Mouse (Mus musculus): ENCODE measurements at regions not wholly inside any gene's neighbourhood (a gene's known extent, or its start where the extent isn't known, plus 50 kb on each side); places are given as distances from the start of the nearest gene placed in this dataset.

GRCm38 (mm10) chr5:111935381-111936134 is 201.8 kb downstream of the Gm26897 start:
- H3K27ac ChIP-seq (replicated peaks; ENCODE audit: low read depth, low read length): no peak overlapping the region
- no peak overlapping the region for H3K4me3 ChIP-seq (ENCODE audit: insufficient read depth, low read depth, low read length)
- H3K4me1 ChIP-seq (ENCODE audit: control insufficient read depth, insufficient read depth, insufficient read length, low read length): no peaks in the 10 kb centered on the region

GRCm38 (mm10) chr5:111941831-111942230 is 208.1 kb downstream of the Gm26897 start:
- H3K4me1 ChIP-seq (ENCODE audit: control insufficient read depth, insufficient read depth, insufficient read length, low read length): no peaks in the 10 kb centered on the region

GRCm38 (mm10) chr5:111942792-111943191 is 209.1 kb downstream of the Gm26897 start:
- Histone ChIP-seq H3K4me3 (ENCODE audit: insufficient read depth, low read depth, low read length) (no peak overlapping the region), H3K4me1 (ENCODE audit: control insufficient read depth, insufficient read depth, insufficient read length, low read length) (no peaks in the 10 kb centered on the region), H3K27ac (replicated peaks; ENCODE audit: low read depth, low read length) (no peak overlapping the region)

More at GRCm38 (mm10) chr5:111941831-111942230, 208.1 kb downstream of the Gm26897 start:
- H3K27ac ChIP-seq (replicated peaks; ENCODE audit: low read depth, low read length): no peak overlapping the region
- no peak overlapping the region for H3K4me3 ChIP-seq (ENCODE audit: insufficient read depth, low read depth, low read length)

GRCm38 (mm10) chr5:111943337-111944162 is 209.8 kb downstream of the Gm26897 start:
- Histone ChIP-seq H3K27ac (replicated peaks; ENCODE audit: low read depth, low read length) (no peak overlapping the region), H3K4me1 (ENCODE audit: control insufficient read depth, insufficient read depth, insufficient read length, low read length) (no peaks in the 10 kb centered on the region), H3K4me3 (ENCODE audit: insufficient read depth, low read depth, low read length) (no peak overlapping the region)

- Histone ChIP-seq H3K4me1 (ENCODE audit: control insufficient read depth, insufficient read depth, insufficient read length, low read length) (no peaks in the 10 kb centered on the region), H3K27ac (replicated peaks; ENCODE audit: low read depth, low read length) (no peak overlapping the region), H3K4me3 (ENCODE audit: insufficient read depth, low read depth, low read length) (no peak overlapping the region)
These were observed 210.7 kb downstream of the Gm26897 start for GRCm38 (mm10) chr5:111944273-111944971.

GRCm38 (mm10) chr5:111944972-111945285 is 211.2 kb downstream of the Gm26897 start:
- no peak overlapping the region for H3K27ac ChIP-seq (replicated peaks; ENCODE audit: low read depth, low read length)
- H3K4me1 ChIP-seq (ENCODE audit: control insufficient read depth, insufficient read depth, insufficient read length, low read length): no peaks in the 10 kb centered on the region
- no peak overlapping the region for H3K4me3 ChIP-seq (ENCODE audit: insufficient read depth, low read depth, low read length)

GRCm38 (mm10) chr5:111946281-111946680 is 212.6 kb downstream of the Gm26897 start:
- no peak overlapping the region for H3K27ac ChIP-seq (replicated peaks; ENCODE audit: low read depth, low read length)
- no peak overlapping the region for H3K4me3 ChIP-seq (ENCODE audit: insufficient read depth, low read depth, low read length)
- no peaks in the 10 kb centered on the region for H3K4me1 ChIP-seq (ENCODE audit: control insufficient read depth, insufficient read depth, insufficient read length, low read length)

- no peak overlapping the region for H3K27ac ChIP-seq (replicated peaks; ENCODE audit: low read depth, low read length)
- H3K4me3 ChIP-seq (ENCODE audit: insufficient read depth, low read depth, low read length): no peak overlapping the region
- H3K4me1 ChIP-seq (ENCODE audit: control insufficient read depth, insufficient read depth, insufficient read length, low read length): no peaks in the 10 kb centered on the region
These were observed 224.0 kb downstream of the Gm26897 start for GRCm38 (mm10) chr5:111957698-111958097.

- Histone ChIP-seq H3K4me3 (ENCODE audit: insufficient read depth, low read depth, low read length) (no peak overlapping the region), H3K4me1 (ENCODE audit: control insufficient read depth, insufficient read depth, insufficient read length, low read length) (no peaks in the 10 kb centered on the region), H3K27ac (replicated peaks; ENCODE audit: low read depth, low read length) (no peak overlapping the region)
These were observed 224.5 kb downstream of the Gm26897 start for GRCm38 (mm10) chr5:111958226-111958625.

- H3K4me3 ChIP-seq (ENCODE audit: insufficient read depth, low read depth, low read length): no peak overlapping the region
- H3K27ac ChIP-seq (replicated peaks; ENCODE audit: low read depth, low read length): no peak overlapping the region
- peaks cover under 1% of the 10 kb centered on the region; the same call in 1 of the 2 replicates for H3K4me1 ChIP-seq (ENCODE audit: control insufficient read depth, insufficient read depth, insufficient read length, low read length)
These were observed 231.6 kb downstream of the Gm26897 start for GRCm38 (mm10) chr5:111965311-111965710.

- H3K4me1 ChIP-seq (ENCODE audit: control insufficient read depth, insufficient read depth, insufficient read length, low read length): peaks cover 10% of the 10 kb centered on the region
- H3K4me3 ChIP-seq (ENCODE audit: insufficient read depth, low read depth, low read length): no peak overlapping the region
- no peak overlapping the region for H3K27ac ChIP-seq (replicated peaks; ENCODE audit: low read depth, low read length)
These were observed 234.4 kb downstream of the Gm26897 start for GRCm38 (mm10) chr5:111968121-111968520.

GRCm38 (mm10) chr5:111968701-111969100 is 235.0 kb downstream of the Gm26897 start:
- Histone ChIP-seq H3K4me3 (ENCODE audit: insufficient read depth, low read depth, low read length) (no peak overlapping the region), H3K27ac (replicated peaks; ENCODE audit: low read depth, low read length) (no peak overlapping the region), H3K4me1 (ENCODE audit: control insufficient read depth, insufficient read depth, insufficient read length, low read length) (peaks cover 10% of the 10 kb centered on the region)

GRCm38 (mm10) chr5:111971193-111971592 is 237.5 kb downstream of the Gm26897 start:
- Histone ChIP-seq H3K27ac (replicated peaks; ENCODE audit: low read depth, low read length) (no peak overlapping the region), H3K4me1 (ENCODE audit: control insufficient read depth, insufficient read depth, insufficient read length, low read length) (peaks cover 10% of the 10 kb centered on the region), H3K4me3 (ENCODE audit: insufficient read depth, low read depth, low read length) (no peak overlapping the region)

GRCm38 (mm10) chr5:111971952-111972351 is 238.2 kb downstream of the Gm26897 start:
- Histone ChIP-seq H3K4me1 (ENCODE audit: control insufficient read depth, insufficient read depth, insufficient read length, low read length) (peaks cover 10% of the 10 kb centered on the region), H3K4me3 (ENCODE audit: insufficient read depth, low read depth, low read length) (no peak overlapping the region), H3K27ac (replicated peaks; ENCODE audit: low read depth, low read length) (no peak overlapping the region)

GRCm38 (mm10) chr5:111975686-111976085 is 242.0 kb downstream of the Gm26897 start:
- Histone ChIP-seq H3K4me3 (ENCODE audit: insufficient read depth, low read depth, low read length) (no peak overlapping the region), H3K27ac (replicated peaks; ENCODE audit: low read depth, low read length) (no peak overlapping the region), H3K4me1 (ENCODE audit: control insufficient read depth, insufficient read depth, insufficient read length, low read length) (peaks cover 6% of the 10 kb centered on the region)
